In genomic region chr2:168831740-168832139, GRCm38 (mm10) we compare ENCODE assay signal across 25 mouse cellular contexts.
A peak's percentile ranks its signal among the peaks of the same experiment; 100 is the strongest.
DNase-seq lines count a peak whose midpoint lies in the region; ATAC-seq and TF ChIP-seq lines count a peak whose summit lies in the region.
"Had no signal": no experiment of that assay in that cellular context is flagged by ENCODE, and none has a peak within 500 bp of the region (broad histone marks: within the 10 kb centered on the region; RNA-seq: fewer than 3 reads in every experiment).

No protein-coding gene starts in this region.

- H3K4me2 ChIP-seq in forebrain, embryonic 11.5 days (ENCODE audit: low read depth, low read length, severe bottlenecking), result no peak overlapping the region
- H3K4me2 ChIP-seq in neural tube, embryonic 13.5 days, result 0 out of 2 replicates have a peak overlapping the region, but pooled peaks have one; percentile 7
- H3K4me2 ChIP-seq: forebrain, embryonic 13.5 days; hindbrain, embryonic 15.5 days; liver, embryonic 15.5 days; lung, embryonic 14.5 days; midbrain, embryonic 12.5 days had no signal

- H3K9ac ChIP-seq in forebrain, embryonic 11.5 days (ENCODE audit: low read length), result no peak overlapping the region
- H3K9ac ChIP-seq in neural tube, embryonic 13.5 days, result no peak overlapping the region
- H3K9ac ChIP-seq: forebrain, embryonic 13.5 days; hindbrain, embryonic 15.5 days; liver, embryonic 15.5 days; lung, embryonic 14.5 days; midbrain, embryonic 12.5 days had no signal

- no peaks in the 10 kb centered on the region for H3K36me3 ChIP-seq in forebrain, embryonic 10.5 days (replicated peaks)
- H3K36me3 ChIP-seq in forebrain, embryonic 11.5 days (ENCODE audit: control insufficient read depth, insufficient read depth, low read length), result no peaks in the 10 kb centered on the region
- no peaks in the 10 kb centered on the region for H3K36me3 ChIP-seq in E14TG2a.4 (ENCODE audit: insufficient read depth, low read length)
- H3K36me3 ChIP-seq in limb, embryonic 10.5 days, result no peaks in the 10 kb centered on the region
- no peaks in the 10 kb centered on the region for H3K36me3 ChIP-seq in neural tube, embryonic 13.5 days
- H3K36me3 ChIP-seq: hindbrain, embryonic 10.5 days; hindbrain, embryonic 15.5 days; liver, embryonic 15.5 days; midbrain, embryonic 12.5 days had no signal

- H3K27ac ChIP-seq in forebrain, embryonic 10.5 days, result 0 out of 2 replicates have a peak overlapping the region, but pooled peaks have one; percentile 11
- no peak overlapping the region for H3K27ac ChIP-seq in forebrain, embryonic 11.5 days (ENCODE audit: low read depth, low read length)
- H3K27ac ChIP-seq in limb, embryonic 10.5 days, result peak overlapping the region; percentile 82
- no peak overlapping the region for H3K27ac ChIP-seq in neural tube, embryonic 13.5 days (replicated peaks)
- H3K27ac ChIP-seq: forebrain, embryonic 13.5 days; hindbrain, embryonic 15.5 days; left cerebral cortex, adult 2 months; liver, embryonic 15.5 days; midbrain, embryonic 12.5 days had no signal

- 66% methylated on average over 14 of the region's 14 CpGs for WGBS in forebrain, embryonic 10.5 days
- WGBS in forebrain, embryonic 11.5 days, result 58% methylated on average over 14 of the region's 14 CpGs
- 12% methylated on average over 14 of the region's 14 CpGs for WGBS in limb, embryonic 10.5 days
- 12% methylated on average over 14 of the region's 14 CpGs for WGBS in neural tube, embryonic 13.5 days

- no peak for DNase-seq in forebrain, embryonic 10.5 days (ENCODE audit: extremely low spot score, low spot score)
- DNase-seq in forebrain, embryonic 11.5 days (ENCODE audit: low spot score), result no peak
- peak; percentile 56 for DNase-seq in limb, embryonic 10.5 days (ENCODE audit: low spot score)
- DNase-seq in urinary bladder, adult 18-20 months (ENCODE audit: low spot score in 2 of 2), result no peak
- no peak for DNase-seq in natural killer cell, adult 2 months (ENCODE audit: low spot score in 2 of 2)
- DNase-seq: adrenal gland, postnatal 36 days; cerebellum, adult 18-20 months; cerebellum, postnatal 10 days; gastrocnemius, postnatal 14 days; heart, postnatal 14 days; kidney, adult 9 months; kidney, postnatal 25 days; lung, embryonic 14.5 days; lung, postnatal 14 days; thymus, postnatal 4 days had no signal

- H3K9me3 ChIP-seq in forebrain, embryonic 10.5 days, result no peaks in the 10 kb centered on the region
- no peaks in the 10 kb centered on the region for H3K9me3 ChIP-seq in forebrain, embryonic 11.5 days (ENCODE audit: control insufficient read depth, low read length)
- no peaks in the 10 kb centered on the region for H3K9me3 ChIP-seq in E14TG2a.4 (ENCODE audit: low read length)
- no peaks in the 10 kb centered on the region for H3K9me3 ChIP-seq in limb, embryonic 10.5 days (replicated peaks)
- no peaks in the 10 kb centered on the region for H3K9me3 ChIP-seq in neural tube, embryonic 13.5 days
- H3K9me3 ChIP-seq: forebrain, embryonic 13.5 days; hindbrain, embryonic 10.5 days; hindbrain, embryonic 15.5 days; liver, embryonic 15.5 days; midbrain, embryonic 12.5 days had no signal

- H3K27me3 ChIP-seq in forebrain, embryonic 10.5 days (ENCODE audit: poor library complexity, severe bottlenecking), result no peaks in the 10 kb centered on the region; the same call in 1 of the 2 replicates
- H3K27me3 ChIP-seq in forebrain, embryonic 11.5 days (ENCODE audit: control insufficient read depth, insufficient read depth, low read length), result no peaks in the 10 kb centered on the region
- 0 out of 2 replicates have a peak, but pooled peaks cover 5% of the 10 kb centered on the region for H3K27me3 ChIP-seq in E14TG2a.4 (ENCODE audit: insufficient read depth, low read length)
- H3K27me3 ChIP-seq in limb, embryonic 10.5 days (ENCODE audit: low read depth, poor library complexity, severe bottlenecking), result no peaks in the 10 kb centered on the region
- peaks cover 6% of the 10 kb centered on the region; the same call in 1 of the 2 replicates for H3K27me3 ChIP-seq in neural tube, embryonic 13.5 days
- H3K27me3 ChIP-seq: forebrain, embryonic 13.5 days had no signal

- TF ChIP-seq CTCF in E14TG2a.4 (conservative IDR thresholded peaks at IDR 0.05; ENCODE audit: low read length), result no peak

- ATAC-seq in forebrain, embryonic 11.5 days (replicated peaks; ENCODE audit: low FRiP score), result no peak
- ATAC-seq in neural tube, embryonic 13.5 days (ENCODE audit: low read depth), result no peak
- ATAC-seq: forebrain, embryonic 13.5 days had no signal

- peaks cover 12% of the 10 kb centered on the region for H3K4me1 ChIP-seq in forebrain, embryonic 10.5 days
- no peaks in the 10 kb centered on the region for H3K4me1 ChIP-seq in forebrain, embryonic 11.5 days (replicated peaks; ENCODE audit: control insufficient read depth, insufficient read depth, low read length)
- H3K4me1 ChIP-seq in E14TG2a.4 (replicated peaks; ENCODE audit: low read depth, low read length), result peaks cover 21% of the 10 kb centered on the region
- H3K4me1 ChIP-seq in limb, embryonic 10.5 days, result peaks cover 37% of the 10 kb centered on the region
- H3K4me1 ChIP-seq in neural tube, embryonic 13.5 days (replicated peaks), result 0 out of 2 replicates have a peak, but pooled peaks cover 6% of the 10 kb centered on the region
- H3K4me1 ChIP-seq: forebrain, embryonic 13.5 days; hindbrain, embryonic 15.5 days; liver, embryonic 15.5 days had no signal

- no peak overlapping the region for H3K4me3 ChIP-seq in forebrain, embryonic 10.5 days
- no peak overlapping the region for H3K4me3 ChIP-seq in forebrain, embryonic 11.5 days (ENCODE audit: low read depth, low read length)
- peak overlapping the region; percentile 43 for H3K4me3 ChIP-seq in E14TG2a.4 (replicated peaks; ENCODE audit: low read length)
- H3K4me3 ChIP-seq in limb, embryonic 10.5 days, result peak overlapping the region; percentile 30
- H3K4me3 ChIP-seq in neural tube, embryonic 13.5 days, result no peak overlapping the region
- H3K4me3 ChIP-seq: erythroblast, embryonic 14.5 days; forebrain, embryonic 13.5 days; hindbrain, embryonic 10.5 days; hindbrain, embryonic 15.5 days; left cerebral cortex, adult 2 months; liver, embryonic 15.5 days; midbrain, embryonic 12.5 days; myocyte had no signal

Comparison
In these comparisons a context has a peak if more than half of its experiments do, and no peak if none do; other contexts are left out.
1. H3K27ac ChIP-seq: peak in forebrain, embryonic 10.5 days (single experiment) and limb, embryonic 10.5 days (single experiment); none in forebrain, embryonic 11.5 days (single experiment) and neural tube, embryonic 13.5 days (single experiment).
2. H3K4me3 ChIP-seq: peak in E14TG2a.4 (single experiment) and limb, embryonic 10.5 days (single experiment); none in forebrain, embryonic 10.5 days (single experiment), forebrain, embryonic 11.5 days (single experiment) and neural tube, embryonic 13.5 days (single experiment).